Mouse (Mus musculus) erythroid progenitor cell, adult 5-6 weeks (primary cell): ENCODE data around the gene Gm42674. TPM values are rescaled to one million over a fixed set of nuclear protein-coding genes. Genes with fewer than 3 reads are reported as not detected.

Source experiments
- total RNA-seq, 2 experiments: library from RNA; stranded (forward) in 1 of 2; stranded (reverse) in 1 of 2; fragments of 150-400 nt in 1 of 2; fragments of 186-747, 209-891 nt in 1 of 2; gene quantifications; 2 replicates each; pipeline versions ENCODE4 v1.2.3 to v1.2.4; 2015 to 2017; ENCODE audit warnings: low replicate concordance in 2 of 2

Gm42674 gene
- total RNA-seq, 2 experiments from 2014 or later: not detected

Other genes starting within 250 kb of the Gm42674 start
- not detected in 2 replicates for gene Slc27a3, start 212.0 kb upstream of the Gm42674 start, total RNA-seq (2015; ENCODE audit: low replicate concordance)
- 1.0 TPM in 1 of 2 replicates, not detected in the other for gene Slc27a3, start 212.0 kb upstream of the Gm42674 start, total RNA-seq (2017; ENCODE audit: low replicate concordance)
- 6.7 and 12.6 TPM in 2 replicates for gene Ints3, start 168.3 kb upstream of the Gm42674 start, total RNA-seq (2015; ENCODE audit: low replicate concordance)
- gene Ints3, start 168.3 kb upstream of the Gm42674 start, total RNA-seq (2017; ENCODE audit: low replicate concordance): 13.2 and 18.2 TPM in 2 replicates
- gene Npr1, start 136.0 kb upstream of the Gm42674 start, total RNA-seq (2015; ENCODE audit: low replicate concordance): not detected in 2 replicates
- gene Npr1, start 136.0 kb upstream of the Gm42674 start, total RNA-seq (2017; ENCODE audit: low replicate concordance): not detected in 2 replicates
- gene Ilf2, start 125.8 kb upstream of the Gm42674 start, total RNA-seq (2015; ENCODE audit: low replicate concordance): 61.6 and 86.5 TPM in 2 replicates
- gene Ilf2, start 125.8 kb upstream of the Gm42674 start, total RNA-seq (2017; ENCODE audit: low replicate concordance): 93.7 and 150 TPM in 2 replicates
- 11.3 and 17.7 TPM in 2 replicates for gene Snapin, start 110.9 kb upstream of the Gm42674 start, total RNA-seq (2015; ENCODE audit: low replicate concordance)
- 13.1 and 16.4 TPM in 2 replicates for gene Snapin, start 110.9 kb upstream of the Gm42674 start, total RNA-seq (2017; ENCODE audit: low replicate concordance)
- gene Chtop, start 92.4 kb upstream of the Gm42674 start, total RNA-seq (2015; ENCODE audit: low replicate concordance): 78.9 and 101 TPM in 2 replicates
- 47.3 and 66.6 TPM in 2 replicates for gene Chtop, start 92.4 kb upstream of the Gm42674 start, total RNA-seq (2017; ENCODE audit: low replicate concordance)
- 27.7 and 33.9 TPM in 2 replicates for gene S100a1, start 87.5 kb upstream of the Gm42674 start, total RNA-seq (2015; ENCODE audit: low replicate concordance)
- 18.2 and 22.8 TPM in 2 replicates for gene S100a1, start 87.5 kb upstream of the Gm42674 start, total RNA-seq (2017; ENCODE audit: low replicate concordance)
- gene S100a13, start 87.5 kb upstream of the Gm42674 start, total RNA-seq (2015; ENCODE audit: low replicate concordance): 8.8 and 10.8 TPM in 2 replicates
- 6.7 and 9.5 TPM in 2 replicates for gene S100a13, start 87.5 kb upstream of the Gm42674 start, total RNA-seq (2017; ENCODE audit: low replicate concordance)
- not detected in 2 replicates for gene S100a14, start 75.0 kb upstream of the Gm42674 start, total RNA-seq (2015; ENCODE audit: low replicate concordance)
- not detected in 2 replicates for gene S100a14, start 75.0 kb upstream of the Gm42674 start, total RNA-seq (2017; ENCODE audit: low replicate concordance)
- not detected in 2 replicates for gene S100a16, start 64.7 kb upstream of the Gm42674 start, total RNA-seq (2015; ENCODE audit: low replicate concordance)
- not detected in 2 replicates for gene S100a16, start 64.7 kb upstream of the Gm42674 start, total RNA-seq (2017; ENCODE audit: low replicate concordance)
- gene S100a3, start 41.3 kb upstream of the Gm42674 start, total RNA-seq (2015; ENCODE audit: low replicate concordance): not detected in 2 replicates
- not detected in 2 replicates for gene S100a3, start 41.3 kb upstream of the Gm42674 start, total RNA-seq (2017; ENCODE audit: low replicate concordance)
- gene S100a2, start 11.7 kb upstream of the Gm42674 start, total RNA-seq (2015; ENCODE audit: low replicate concordance): not detected in 2 replicates
- not detected in 2 replicates for gene S100a2, start 11.7 kb upstream of the Gm42674 start, total RNA-seq (2017; ENCODE audit: low replicate concordance)
- 36.9 and 83.6 TPM in 2 replicates for gene S100a4, start 1.9 kb downstream of the Gm42674 start, total RNA-seq (2015; ENCODE audit: low replicate concordance)
- 29.4 and 37.4 TPM in 2 replicates for gene S100a4, start 1.9 kb downstream of the Gm42674 start, total RNA-seq (2017; ENCODE audit: low replicate concordance)
- gene S100a5, start 6.6 kb downstream of the Gm42674 start, total RNA-seq (2015; ENCODE audit: low replicate concordance): not detected in 2 replicates
- gene S100a5, start 6.6 kb downstream of the Gm42674 start, total RNA-seq (2017; ENCODE audit: low replicate concordance): not detected in 2 replicates
- gene S100a6, start 11.0 kb downstream of the Gm42674 start, total RNA-seq (2015; ENCODE audit: low replicate concordance): 132 and 138 TPM in 2 replicates
- 41.6 and 73.8 TPM in 2 replicates for gene S100a6, start 11.0 kb downstream of the Gm42674 start, total RNA-seq (2017; ENCODE audit: low replicate concordance)
- gene S100a7a, start 52.1 kb downstream of the Gm42674 start, total RNA-seq (2015; ENCODE audit: low replicate concordance): not detected in 2 replicates
- not detected in 2 replicates for gene S100a7a, start 52.1 kb downstream of the Gm42674 start, total RNA-seq (2017; ENCODE audit: low replicate concordance)
- 5,294 and 6,274 TPM in 2 replicates for gene S100a8, start 67.1 kb downstream of the Gm42674 start, total RNA-seq (2015; ENCODE audit: low replicate concordance)
- gene S100a8, start 67.1 kb downstream of the Gm42674 start, total RNA-seq (2017; ENCODE audit: low replicate concordance): 2,245 and 2,738 TPM in 2 replicates
- 7,257 and 9,005 TPM in 2 replicates for gene S100a9, start 93.8 kb downstream of the Gm42674 start, total RNA-seq (2015; ENCODE audit: low replicate concordance)
- gene S100a9, start 93.8 kb downstream of the Gm42674 start, total RNA-seq (2017; ENCODE audit: low replicate concordance): 2,061 and 2,234 TPM in 2 replicates
- not detected in 2 replicates for gene Pglyrp4, start 125.0 kb downstream of the Gm42674 start, total RNA-seq (2015; ENCODE audit: low replicate concordance)
- gene Pglyrp4, start 125.0 kb downstream of the Gm42674 start, total RNA-seq (2017; ENCODE audit: low replicate concordance): not detected in 2 replicates
- not detected in 2 replicates for gene Gm5849, start 176.0 kb downstream of the Gm42674 start, total RNA-seq (2015; ENCODE audit: low replicate concordance)
- gene Gm5849, start 176.0 kb downstream of the Gm42674 start, total RNA-seq (2017; ENCODE audit: low replicate concordance): not detected in 2 replicates